Mouse (Mus musculus) megakaryocyte, embryonic 14.5 days (primary cell): ENCODE measurements around the gene Ptpro. TPM values are rescaled to one million over a fixed set of nuclear protein-coding genes. Genes with fewer than 3 reads are reported as not detected.

Source experiments
- H3K27me3 ChIP-seq: replicated peaks from 2 replicates; pipeline ENCODE3; 2012; ENCODE audit warnings: inconsistent platforms
- H3K36me3 ChIP-seq: replicated peaks from 2 replicates; pipeline ENCODE3; 2012; ENCODE audit warnings: low read length, inconsistent platforms, mixed read lengths
- H3K4me1 ChIP-seq: 2 replicates; pipeline ENCODE4 v1.6.1; 2012; ENCODE audit warnings: inconsistent platforms
- H3K4me3 ChIP-seq: replicated peaks from 2 replicates; pipeline ENCODE3; 2012; ENCODE audit warnings: moderate library complexity, mild to moderate bottlenecking, inconsistent platforms
- H3K9me3 ChIP-seq: 2 replicates; pipeline ENCODE4 v1.6.1; 2012; ENCODE audit warnings: inconsistent platforms
- FLI1 ChIP-seq: IDR thresholded peaks from 2 replicates; pipeline ENCODE4 v1.6.1; 2012; ENCODE audit warnings: low read length, inconsistent platforms, mixed read lengths
- GATA1 ChIP-seq: IDR thresholded peaks from 3 replicates; pipeline ENCODE4 v1.6.1; 2012; ENCODE audit warnings: mixed read lengths, low read length, inconsistent platforms, borderline replicate concordance
- polyA plus RNA-seq: library from polyadenylated mRNA; stranded (reverse); fragments of >175 nt; gene quantifications from 2 replicates; pipeline ENCODE4 v1.2.3, GENCODE M21; 2012; ENCODE audit warnings: low replicate concordance; ENCODE audit not compliant: insufficient read depth

Ptpro gene
- polyA plus RNA-seq, 1 experiment, result 0.29 TPM

GRCm38 (mm10) chr6:137410510-137410909, 158.4 kb downstream of the Ptpro start:
- Histone ChIP-seq H3K4me1 (no peaks in the 10 kb centered on the region), H3K4me3 (no peak overlapping the region), H3K36me3 (no peaks in the 10 kb centered on the region), H3K27me3 (no peaks in the 10 kb centered on the region), H3K9me3 (peaks cover 10% of the 10 kb centered on the region)
- TF ChIP-seq FLI1 (no peak), GATA1 (no peak)

GRCm38 (mm10) chr6:137411901-137412378, 159.8 kb downstream of the Ptpro start:
- no peaks in the 10 kb centered on the region for H3K27me3 ChIP-seq
- H3K4me3 ChIP-seq, result no peak overlapping the region
- H3K36me3 ChIP-seq, result no peaks in the 10 kb centered on the region
- no peaks in the 10 kb centered on the region for H3K4me1 ChIP-seq
- TF ChIP-seq GATA1 (no peak), FLI1 (no peak)
- H3K9me3 ChIP-seq, result peaks cover 7% of the 10 kb centered on the region

GRCm38 (mm10) chr6:137413045-137413444, 160.9 kb downstream of the Ptpro start:
- Histone ChIP-seq H3K36me3 (no peaks in the 10 kb centered on the region), H3K9me3 (peaks cover 6% of the 10 kb centered on the region; the same call in 1 of the 2 replicates), H3K4me3 (no peak overlapping the region), H3K4me1 (no peaks in the 10 kb centered on the region), H3K27me3 (no peaks in the 10 kb centered on the region)
- TF ChIP-seq GATA1, result no peak
- no peak for TF ChIP-seq FLI1

- Histone ChIP-seq H3K9me3 (peaks cover 3% of the 10 kb centered on the region; the same call in 1 of the 2 replicates), H3K36me3 (no peaks in the 10 kb centered on the region), H3K4me1 (no peaks in the 10 kb centered on the region), H3K27me3 (no peaks in the 10 kb centered on the region), H3K4me3 (no peak overlapping the region)
- no peak for TF ChIP-seq GATA1
- TF ChIP-seq FLI1, result no peak
Observed at GRCm38 (mm10) chr6:137414531-137415405, 162.6 kb downstream of the Ptpro start.

GRCm38 (mm10) chr6:137422777-137423176, 170.7 kb downstream of the Ptpro start:
- H3K9me3 ChIP-seq, result no peaks in the 10 kb centered on the region
- no peaks in the 10 kb centered on the region for H3K36me3 ChIP-seq
- TF ChIP-seq FLI1 (no peak), GATA1 (no peak)
- H3K4me1 ChIP-seq, result no peaks in the 10 kb centered on the region
- no peaks in the 10 kb centered on the region for H3K27me3 ChIP-seq
- H3K4me3 ChIP-seq, result no peak overlapping the region

- Histone ChIP-seq H3K4me3 (no peak overlapping the region), H3K27me3 (no peaks in the 10 kb centered on the region), H3K4me1 (no peaks in the 10 kb centered on the region), H3K36me3 (no peaks in the 10 kb centered on the region), H3K9me3 (no peaks in the 10 kb centered on the region)
- TF ChIP-seq GATA1 (no peak), FLI1 (no peak)
Observed at GRCm38 (mm10) chr6:137423830-137424229, 171.7 kb downstream of the Ptpro start.

- H3K36me3 ChIP-seq, result no peaks in the 10 kb centered on the region
- H3K4me3 ChIP-seq, result no peak overlapping the region
- H3K4me1 ChIP-seq, result no peaks in the 10 kb centered on the region
- no peaks in the 10 kb centered on the region for H3K27me3 ChIP-seq
- no peak for TF ChIP-seq FLI1
- no peak for TF ChIP-seq GATA1
- peaks cover 3% of the 10 kb centered on the region for H3K9me3 ChIP-seq
Observed at GRCm38 (mm10) chr6:137425500-137426432, 173.6 kb downstream of the Ptpro start.

GRCm38 (mm10) chr6:137433521-137434137, 181.5 kb downstream of the Ptpro start:
- Histone ChIP-seq H3K4me3 (no peak overlapping the region), H3K9me3 (peaks cover 6% of the 10 kb centered on the region), H3K4me1 (no peaks in the 10 kb centered on the region), H3K36me3 (no peaks in the 10 kb centered on the region), H3K27me3 (no peaks in the 10 kb centered on the region)
- no peak for TF ChIP-seq FLI1
- no peak for TF ChIP-seq GATA1

GRCm38 (mm10) chr6:137437486-137437885, 185.4 kb downstream of the Ptpro start:
- Histone ChIP-seq H3K27me3 (peaks cover 3% of the 10 kb centered on the region), H3K4me1 (no peaks in the 10 kb centered on the region), H3K36me3 (no peaks in the 10 kb centered on the region), H3K4me3 (no peak overlapping the region), H3K9me3 (no peaks in the 10 kb centered on the region; the same call in 1 of the 2 replicates)
- TF ChIP-seq FLI1 (no peak), GATA1 (no peak)
